Mouse (Mus musculus) myocyte (in vitro differentiated cells): ENCODE data around the gene Nt5c3b.

Experiments used
- POLR2A ChIP-seq: IDR thresholded peaks from one replicate; pipeline ENCODE4 v1.6.1; 2011; ENCODE audit warnings: low read depth, mild to moderate bottlenecking, control low read depth, moderate library complexity; ENCODE audit not compliant: insufficient read length
- TCF3 ChIP-seq: IDR thresholded peaks from one replicate; pipeline ENCODE4 v1.6.1; 2011; ENCODE audit warnings: low read depth, control low read depth; ENCODE audit not compliant: insufficient read length

DNA sequence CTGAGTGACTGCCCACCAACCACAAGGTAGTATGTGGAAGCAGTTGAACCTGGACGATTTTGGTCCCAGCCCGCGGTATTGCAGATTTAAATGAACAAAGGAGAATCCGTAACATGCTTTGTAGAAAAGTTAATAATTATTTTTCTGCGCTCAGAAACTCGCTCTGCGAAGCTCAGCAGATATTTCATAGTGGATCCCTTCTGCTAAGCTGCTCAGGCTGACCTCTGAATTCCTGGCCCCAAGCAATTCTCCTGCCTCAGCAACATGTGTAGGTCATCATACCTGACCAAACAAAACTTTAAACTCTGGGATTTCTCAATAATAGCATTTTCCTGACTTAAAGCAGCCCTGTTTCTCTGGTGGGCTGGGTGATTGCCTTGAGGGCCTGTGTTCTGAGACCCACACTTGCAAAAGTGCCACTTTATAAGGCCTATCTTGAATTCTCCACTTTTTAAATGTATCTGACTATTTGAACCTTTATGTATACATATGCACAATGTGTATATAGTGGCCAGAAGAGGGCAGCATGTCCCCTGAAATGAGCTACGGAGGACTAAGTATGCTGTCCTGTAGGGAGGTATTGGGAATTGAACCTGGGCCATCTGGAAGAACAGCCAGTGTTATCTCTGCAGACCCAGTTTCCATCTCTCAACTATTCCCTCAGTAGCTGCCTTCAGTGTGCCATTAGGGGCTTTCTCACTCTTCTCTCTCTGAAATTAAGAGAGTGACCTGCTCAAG lies 44.4 kb upstream of the Nt5c3b start:
- TF ChIP-seq POLR2A (no peak), TCF3 (no peak)
